Mouse (Mus musculus): ENCODE results near the gene Ciita.
A peak's percentile ranks its signal among the peaks of the same experiment; 100 is the strongest.

Gene Ciita

GRCm38 (mm10) chr16:10553858-10554257 is 74.0 kb downstream of the Ciita start:
- DNase-seq (ENCODE audit: low spot score), result no peak

- no peak for DNase-seq (ENCODE audit: low spot score)
These were observed 80.1 kb downstream of the Ciita start for GRCm38 (mm10) chr16:10559991-10560390.

- DNase-seq (ENCODE audit: low spot score), result peak; percentile 65
These were observed 85.5 kb downstream of the Ciita start for GRCm38 (mm10) chr16:10565278-10565885.

GRCm38 (mm10) chr16:10567153-10567552 is 87.3 kb downstream of the Ciita start:
- DNase-seq (ENCODE audit: low spot score), result no peak

- DNase-seq (ENCODE audit: low spot score), result no peak
These were observed 90.0 kb downstream of the Ciita start for GRCm38 (mm10) chr16:10569809-10570395.

- DNase-seq (ENCODE audit: low spot score), result peak; percentile 65
These were observed 90.8 kb downstream of the Ciita start for GRCm38 (mm10) chr16:10570708-10571107.

GRCm38 (mm10) chr16:10571820-10572219 is 92.0 kb downstream of the Ciita start:
- DNase-seq (ENCODE audit: low spot score), result no peak

- DNase-seq (ENCODE audit: low spot score), result no peak
These were observed 95.1 kb downstream of the Ciita start for GRCm38 (mm10) chr16:10574936-10575335.

- no peak for DNase-seq (ENCODE audit: low spot score)
These were observed 96.1 kb downstream of the Ciita start for GRCm38 (mm10) chr16:10575915-10576314.

GRCm38 (mm10) chr16:10577548-10577947 is 97.7 kb downstream of the Ciita start:
- DNase-seq (ENCODE audit: low spot score), result no peak
